Mouse (Mus musculus): ENCODE data around the gene Atp5d.

GRCm38 (mm10) chr10:80102216-80102915, 36.1 kb upstream of the Atp5d start:
- TF ChIP-seq POLR2A (IDR thresholded peaks at IDR 0.05; ENCODE audit: borderline replicate concordance, insufficient read depth, low read length): peak; percentile 77
- TF ChIP-seq CTCF (IDR thresholded peaks at IDR 0.05; ENCODE audit: borderline replicate concordance, insufficient read depth, low read depth, low read length): no peak

All from cerebellum, adult 2 months (tissue).